Mouse (Mus musculus) megakaryocyte, adult 5-6 weeks (primary cell): ENCODE measurements around the gene Nos1ap. TPM values are rescaled to one million over a fixed set of nuclear protein-coding genes. Genes with fewer than 3 reads are reported as not detected.

ENCODE experiments used
- ATAC-seq: 2 replicates; pipeline ENCODE4 v1.8.0; 2016; ENCODE audit warnings: mild to moderate bottlenecking, inconsistent platforms; ENCODE audit not compliant: poor library complexity, severe bottlenecking
- total RNA-seq, 2 experiments: library from RNA; stranded (forward) in 1 of 2; stranded (reverse) in 1 of 2; fragments of 153-499, 151-499 nt in 1 of 2; fragments of 221-1000, 200-1000 nt in 1 of 2; gene quantifications; 2 replicates each; pipeline versions ENCODE4 v1.2.3 to v1.2.4; 2015 to 2017

Gene Nos1ap
- total RNA-seq, 2 experiments from 2014 or later, result 3.0 to 11.6 TPM

DNA sequence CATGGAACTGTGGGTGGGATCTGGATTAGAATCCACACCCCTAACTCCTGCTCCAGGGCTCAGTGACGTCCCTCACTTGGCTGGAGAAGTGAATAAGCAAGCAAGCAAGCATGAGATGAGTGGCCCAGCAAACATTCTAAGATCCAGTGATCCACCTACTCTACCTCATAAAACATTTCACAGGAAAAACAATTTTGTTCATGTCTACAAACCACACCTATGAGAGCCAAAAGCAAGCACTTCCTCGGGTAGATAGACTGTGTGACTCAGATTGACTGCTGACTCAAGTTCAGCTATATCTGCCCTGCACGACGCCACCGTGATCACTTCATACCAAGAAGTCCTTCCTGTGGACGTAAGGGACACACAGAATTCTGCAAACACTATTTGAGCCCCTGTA, 116.2 kb downstream of the Nos1ap start:
- no peak for ATAC-seq

DNA sequence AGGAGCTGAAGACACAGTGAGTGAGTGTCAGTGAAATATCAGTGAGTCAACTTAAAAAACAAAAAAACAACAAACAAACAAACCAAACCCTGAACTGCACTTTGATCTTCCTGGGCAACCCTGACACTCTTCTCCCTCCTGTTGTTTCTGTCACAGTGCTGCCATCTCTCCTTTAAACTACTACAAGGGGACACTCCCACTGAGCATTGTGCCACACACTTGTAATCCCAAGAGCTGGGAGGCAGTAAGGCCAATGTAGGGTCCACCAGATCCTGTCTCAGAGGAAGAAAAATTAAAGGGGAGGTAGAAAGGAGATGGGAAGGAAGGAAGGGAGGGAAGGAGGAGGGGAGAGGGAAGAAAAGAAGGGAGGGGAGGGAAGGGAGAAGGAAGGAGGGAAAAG, 116.8 kb downstream of the Nos1ap start:
- ATAC-seq, result no peak

- peak; percentile 63; the same call in 1 of the 2 replicates for ATAC-seq
Measured at GRCm38 (mm10) chr1:170466099-170467009, 123.3 kb downstream of the Nos1ap start.

- no peak for ATAC-seq
Measured at GRCm38 (mm10) chr1:170462140-170462539, 127.5 kb downstream of the Nos1ap start.

DNA sequence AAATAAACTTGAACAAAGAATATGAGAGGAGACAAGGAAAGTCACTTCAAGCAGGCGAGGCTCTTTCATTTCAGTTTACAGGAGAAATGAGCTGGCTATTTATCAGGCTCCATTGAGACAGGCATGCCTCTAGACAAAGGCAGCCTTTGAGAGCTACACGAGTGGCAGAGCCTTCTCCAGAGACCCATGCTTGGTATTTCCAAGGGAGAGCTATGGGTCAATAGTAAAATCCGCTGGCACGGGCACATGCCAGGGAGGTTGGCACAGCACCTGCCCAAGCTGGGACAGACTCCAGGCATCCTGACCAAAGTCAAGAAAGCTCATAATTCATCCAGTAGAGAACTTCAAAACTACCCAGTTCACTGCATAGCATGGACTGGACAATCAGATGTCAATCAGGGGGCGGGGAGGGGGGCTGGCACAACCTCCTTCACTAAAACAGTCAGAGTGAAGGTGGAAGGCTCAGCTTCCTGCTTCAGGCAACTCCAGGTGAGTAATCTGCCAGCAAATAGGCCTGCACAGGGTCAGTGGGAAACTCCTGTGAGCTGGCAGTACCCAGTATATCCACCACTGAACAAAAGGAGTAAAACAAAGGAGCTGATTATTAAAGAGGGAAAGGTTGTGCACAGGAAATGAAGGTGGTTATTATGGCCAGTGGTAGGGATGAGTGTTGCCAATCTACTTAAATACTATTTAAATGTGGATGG, 129.6 kb downstream of the Nos1ap start:
- no peak for ATAC-seq

GRCm38 (mm10) chr1:170457673-170458072, 132.0 kb downstream of the Nos1ap start:
- no peak for ATAC-seq

- ATAC-seq, result no peak
Measured at GRCm38 (mm10) chr1:170455910-170456700, 133.6 kb downstream of the Nos1ap start.

- ATAC-seq, result no peak
Measured at GRCm38 (mm10) chr1:170455387-170455786, 134.3 kb downstream of the Nos1ap start.

- ATAC-seq, result no peak
Measured at GRCm38 (mm10) chr1:170453455-170453854, 136.2 kb downstream of the Nos1ap start.

DNA sequence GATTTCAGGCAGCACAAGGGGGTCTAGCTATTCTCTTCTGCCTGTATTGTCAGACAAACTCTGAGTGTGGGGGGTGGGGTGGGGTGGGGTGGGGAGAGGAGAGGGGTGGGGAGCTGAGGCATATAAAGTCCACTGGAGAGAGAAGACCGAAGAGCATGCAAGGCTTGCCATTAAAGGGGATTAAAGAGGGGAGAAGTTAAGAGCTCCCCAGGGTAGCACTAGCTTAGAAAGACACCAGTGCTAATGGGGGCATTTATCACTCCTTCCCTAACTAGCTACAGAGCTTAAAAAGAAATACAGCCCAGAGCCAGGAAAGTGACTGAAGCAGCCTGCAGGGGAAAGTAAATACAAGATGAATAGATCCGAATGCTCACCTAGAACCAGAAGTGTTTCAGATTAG, 141.4 kb downstream of the Nos1ap start:
- no peak for ATAC-seq

DNA sequence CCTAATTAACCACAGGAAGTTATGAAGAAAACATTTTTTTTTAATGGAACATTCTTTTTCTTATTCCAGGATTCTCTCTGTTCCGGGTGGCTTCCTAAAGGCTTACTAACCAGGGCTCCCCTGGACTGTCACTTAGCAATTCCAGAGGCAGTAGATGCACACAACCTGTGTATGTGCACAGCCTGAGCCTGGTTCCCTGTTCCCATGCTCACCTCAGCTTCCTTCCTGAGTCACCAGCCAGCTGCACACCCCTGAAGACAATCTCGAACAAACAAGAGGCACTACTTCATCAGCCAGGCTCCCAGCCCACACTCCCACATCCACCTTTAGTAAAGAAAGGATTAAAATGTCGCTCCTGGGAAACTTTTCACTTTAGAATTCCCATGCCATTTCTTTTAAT, 144.2 kb downstream of the Nos1ap start:
- ATAC-seq, result no peak

DNA sequence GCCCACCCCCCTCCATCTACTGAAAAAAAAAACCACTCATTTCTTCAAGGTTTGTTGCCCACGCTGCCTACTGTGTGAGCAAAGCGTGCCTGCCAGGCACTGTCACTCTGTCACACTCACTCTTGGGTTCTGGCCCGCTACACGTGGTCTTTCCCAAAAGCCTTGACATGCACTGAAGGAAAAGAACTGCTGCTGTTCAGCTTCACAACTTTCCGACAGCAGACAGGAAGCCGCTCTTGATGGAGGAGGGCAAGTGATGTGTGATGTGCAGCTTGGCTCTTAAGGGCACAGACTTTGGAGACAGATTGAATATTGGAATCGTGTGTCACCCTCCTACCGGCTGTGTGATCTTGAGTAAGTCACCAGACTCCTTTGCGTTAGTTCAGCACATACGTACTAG, 149.3 kb downstream of the Nos1ap start:
- no peak for ATAC-seq

GRCm38 (mm10) chr1:170438471-170439151, 151.1 kb downstream of the Nos1ap start:
- ATAC-seq, result no peak

DNA sequence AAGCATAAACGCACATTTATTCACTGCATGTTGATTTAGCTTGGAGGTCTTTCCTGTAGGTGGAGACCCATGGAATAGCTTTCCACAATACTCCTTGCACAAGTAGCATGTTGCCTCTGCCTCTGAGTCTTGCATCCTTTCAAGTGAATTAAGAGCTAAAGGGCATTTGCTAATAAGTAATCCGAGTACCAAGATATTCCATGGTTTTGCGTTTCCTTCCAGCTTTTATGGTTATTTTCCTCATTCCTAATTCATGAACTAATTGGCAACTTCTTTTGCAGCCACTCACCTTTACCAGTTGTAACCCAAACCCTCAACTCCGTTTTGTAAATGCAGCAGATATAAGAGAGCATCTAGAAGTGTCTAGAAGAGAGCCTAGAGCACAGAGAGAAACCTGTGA, 155.5 kb downstream of the Nos1ap start:
- ATAC-seq, result no peak

DNA sequence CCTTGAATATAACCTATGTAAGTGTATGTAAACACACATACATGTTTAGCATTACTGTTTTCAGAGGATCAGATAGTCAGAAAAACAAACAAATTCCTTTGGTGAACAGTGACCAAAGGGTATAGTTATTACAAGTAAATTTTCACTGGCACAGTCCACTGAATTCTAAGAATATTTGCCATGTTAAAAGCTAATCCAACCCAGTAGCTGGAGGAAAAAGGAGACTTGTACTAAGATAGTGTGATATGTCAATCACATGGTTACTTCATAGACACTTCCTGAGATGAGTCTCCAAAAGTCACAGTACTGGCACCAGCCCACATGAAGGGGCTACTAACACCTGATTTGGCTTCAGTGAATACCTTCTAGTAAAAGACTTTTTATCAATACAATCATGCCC, 156.0 kb downstream of the Nos1ap start:
- ATAC-seq, result no peak

- no peak for ATAC-seq
Measured at GRCm38 (mm10) chr1:170432288-170432687, 157.4 kb downstream of the Nos1ap start.

DNA sequence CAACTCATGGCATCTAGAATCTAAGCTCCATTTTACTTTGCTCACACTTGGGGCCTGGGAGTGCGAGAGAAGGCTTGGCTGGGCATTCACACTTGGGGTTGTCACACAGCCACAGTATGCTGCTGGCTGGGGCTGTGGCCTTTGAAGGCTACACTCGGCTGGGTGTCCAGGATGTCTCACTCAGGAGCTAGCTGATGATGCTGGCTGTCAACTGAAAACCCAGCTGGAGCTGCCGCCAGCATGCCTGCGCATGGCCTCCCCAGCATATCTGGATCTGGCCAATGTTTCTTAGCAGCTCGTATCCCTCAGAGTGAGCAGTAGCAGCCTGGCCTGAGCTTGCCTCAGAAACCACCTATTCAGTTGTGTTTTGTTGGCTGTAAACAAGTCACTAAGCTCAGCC, 158.3 kb downstream of the Nos1ap start:
- ATAC-seq, result no peak

DNA sequence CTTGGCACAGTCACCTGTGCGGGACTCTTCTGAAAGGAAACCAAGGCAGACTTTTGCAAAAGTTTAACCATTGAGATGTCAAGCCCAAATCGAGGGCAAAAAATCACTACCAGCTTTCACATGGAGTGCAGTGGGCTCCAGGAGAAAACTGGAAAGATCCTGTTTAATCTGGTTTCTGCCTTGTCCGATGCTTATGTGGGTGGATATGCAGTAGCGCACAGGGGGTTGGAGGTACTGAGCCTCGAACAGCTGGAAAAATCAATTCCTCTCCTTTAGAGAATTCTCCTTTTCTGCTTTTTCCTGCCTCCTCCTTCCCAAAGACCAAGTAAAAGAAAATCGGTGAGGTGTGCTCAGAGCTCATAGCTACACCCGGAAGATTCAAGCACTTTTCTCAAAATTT, 159.0 kb downstream of the Nos1ap start:
- ATAC-seq, result no peak

GRCm38 (mm10) chr1:170429656-170430055, 160.0 kb downstream of the Nos1ap start:
- no peak for ATAC-seq

- no peak for ATAC-seq
Measured at GRCm38 (mm10) chr1:170428141-170428540, 161.5 kb downstream of the Nos1ap start.
